Mouse (Mus musculus) ES-Bruce4 (cell line): ENCODE measurements at regions not wholly inside any gene's neighbourhood (a gene's known extent, or its start where the extent isn't known, plus 50 kb on each side); places are given as distances from the start of the nearest gene placed in this dataset.

Experiments used
- H3K27ac ChIP-seq: 2 replicates; pipeline ENCODE4 v1.5.1; 2012; ENCODE audit warnings: low read length, inconsistent platforms; ENCODE audit not compliant: insufficient read depth
- H3K27me3 ChIP-seq: 2 replicates; pipeline ENCODE4 v1.6.1; 2012; ENCODE audit warnings: mild to moderate bottlenecking, low read length, inconsistent platforms; ENCODE audit not compliant: control insufficient read depth, poor library complexity, insufficient read depth, severe bottlenecking
- H3K36me3 ChIP-seq: 2 replicates; pipeline ENCODE4 v1.6.1; 2012; ENCODE audit warnings: inconsistent platforms, mild to moderate bottlenecking, low read length, moderate library complexity; ENCODE audit not compliant: control insufficient read depth, poor library complexity, insufficient read depth, severe bottlenecking
- H3K4me1 ChIP-seq: one replicate; pipeline ENCODE4 v1.8.1; 2011; ENCODE audit warnings: low read length; ENCODE audit not compliant: control insufficient read depth, insufficient read depth
- H3K4me3 ChIP-seq: 2 replicates; pipeline ENCODE4 v1.5.1; 2011; ENCODE audit warnings: low read depth, mild to moderate bottlenecking, low read length
- H3K9ac ChIP-seq: 2 replicates; pipeline ENCODE4 v1.6.1; 2012; ENCODE audit warnings: low read depth, mild to moderate bottlenecking, inconsistent platforms; ENCODE audit not compliant: poor library complexity, severe bottlenecking
- H3K9me3 ChIP-seq: replicated peaks from 2 replicates; pipeline ENCODE4 v1.6.1; 2012; ENCODE audit warnings: mild to moderate bottlenecking, low read length, inconsistent platforms; ENCODE audit not compliant: control insufficient read depth, poor library complexity, insufficient read depth, severe bottlenecking
- CTCF ChIP-seq: IDR thresholded peaks from one replicate; pipeline ENCODE4 v1.8.1; 2011; ENCODE audit warnings: low read depth, low read length
- EP300 ChIP-seq: IDR thresholded peaks from 2 replicates; pipeline ENCODE4 v1.6.1; 2011; ENCODE audit warnings: low read depth, low read length; ENCODE audit not compliant: insufficient read depth
- POLR2A ChIP-seq: IDR thresholded peaks from one replicate; pipeline ENCODE4 v1.8.1; 2011; ENCODE audit warnings: low read length; ENCODE audit not compliant: insufficient read depth

DNA sequence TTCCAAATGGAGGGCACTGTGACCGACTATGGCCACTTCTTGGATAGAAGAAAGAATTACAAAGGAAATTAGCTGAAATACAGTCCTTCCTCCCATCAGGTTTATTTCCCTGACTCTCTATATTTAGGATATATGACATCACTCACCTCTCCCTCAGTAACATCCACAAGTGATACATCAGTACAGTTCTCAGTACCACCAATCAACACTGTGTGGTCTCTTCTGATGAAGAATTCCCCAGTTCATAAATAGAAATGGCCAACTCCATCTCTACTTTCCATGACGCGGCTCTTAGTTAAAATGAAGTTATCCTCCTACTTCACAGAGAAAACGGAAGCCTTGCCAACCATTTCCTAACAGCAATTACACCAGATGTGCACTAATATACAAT is 208.3 kb upstream of the Dio2 start:
- no peak overlapping the region for H3K9ac ChIP-seq
- TF ChIP-seq CTCF, result no peak
- no peak for TF ChIP-seq POLR2A
- TF ChIP-seq EP300, result no peak
- H3K4me1 ChIP-seq, result no peaks in the 10 kb centered on the region
- no peaks in the 10 kb centered on the region for H3K36me3 ChIP-seq
- no peaks in the 10 kb centered on the region for H3K27me3 ChIP-seq
- no peak overlapping the region for H3K27ac ChIP-seq
- no peak overlapping the region for H3K4me3 ChIP-seq
- H3K9me3 ChIP-seq, result no peaks in the 10 kb centered on the region

GRCm38 (mm10) chr12:90945743-90946527 is 207.7 kb upstream of the Dio2 start:
- H3K4me1 ChIP-seq, result no peaks in the 10 kb centered on the region
- TF ChIP-seq EP300 (no peak), POLR2A (no peak), CTCF (no peak)
- H3K4me3 ChIP-seq, result no peak overlapping the region
- H3K27ac ChIP-seq, result no peak overlapping the region
- no peaks in the 10 kb centered on the region for H3K27me3 ChIP-seq
- no peaks in the 10 kb centered on the region for H3K36me3 ChIP-seq
- no peak overlapping the region for H3K9ac ChIP-seq
- no peaks in the 10 kb centered on the region for H3K9me3 ChIP-seq

GRCm38 (mm10) chr12:90932684-90933083 is 194.4 kb upstream of the Dio2 start:
- no peak overlapping the region for H3K9ac ChIP-seq
- H3K4me1 ChIP-seq, result no peaks in the 10 kb centered on the region
- H3K27ac ChIP-seq, result no peak overlapping the region
- no peaks in the 10 kb centered on the region for H3K36me3 ChIP-seq
- H3K9me3 ChIP-seq, result no peaks in the 10 kb centered on the region
- TF ChIP-seq EP300, result no peak
- no peak for TF ChIP-seq POLR2A
- H3K4me3 ChIP-seq, result no peak overlapping the region
- H3K27me3 ChIP-seq, result no peaks in the 10 kb centered on the region

DNA sequence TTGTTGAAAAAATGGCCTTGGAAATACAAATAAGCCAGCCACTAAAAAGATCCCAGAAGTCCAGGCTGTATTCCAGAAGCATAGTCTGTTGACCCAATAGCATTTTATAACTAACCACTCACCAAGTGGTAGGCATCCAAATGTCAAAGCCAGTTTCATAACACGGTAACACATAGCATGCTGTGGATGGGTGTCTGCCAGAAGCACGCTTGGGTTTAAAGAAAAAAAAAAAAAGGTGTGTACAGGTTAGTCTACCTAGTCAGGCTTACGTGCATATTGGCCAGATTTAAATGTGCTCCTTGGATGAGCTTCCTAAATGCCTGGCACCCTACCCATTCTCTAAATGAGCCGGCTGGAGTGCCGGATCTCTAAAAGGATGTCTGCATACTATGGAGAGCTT is 194.0 kb upstream of the Dio2 start:
- Histone ChIP-seq H3K9me3 (no peaks in the 10 kb centered on the region), H3K4me1 (no peaks in the 10 kb centered on the region), H3K36me3 (no peaks in the 10 kb centered on the region), H3K9ac (no peak overlapping the region), H3K4me3 (no peak overlapping the region), H3K27me3 (no peaks in the 10 kb centered on the region), H3K27ac (no peak overlapping the region)
- TF ChIP-seq EP300, result no peak
- TF ChIP-seq POLR2A, result no peak
- TF ChIP-seq CTCF, result no peak

DNA sequence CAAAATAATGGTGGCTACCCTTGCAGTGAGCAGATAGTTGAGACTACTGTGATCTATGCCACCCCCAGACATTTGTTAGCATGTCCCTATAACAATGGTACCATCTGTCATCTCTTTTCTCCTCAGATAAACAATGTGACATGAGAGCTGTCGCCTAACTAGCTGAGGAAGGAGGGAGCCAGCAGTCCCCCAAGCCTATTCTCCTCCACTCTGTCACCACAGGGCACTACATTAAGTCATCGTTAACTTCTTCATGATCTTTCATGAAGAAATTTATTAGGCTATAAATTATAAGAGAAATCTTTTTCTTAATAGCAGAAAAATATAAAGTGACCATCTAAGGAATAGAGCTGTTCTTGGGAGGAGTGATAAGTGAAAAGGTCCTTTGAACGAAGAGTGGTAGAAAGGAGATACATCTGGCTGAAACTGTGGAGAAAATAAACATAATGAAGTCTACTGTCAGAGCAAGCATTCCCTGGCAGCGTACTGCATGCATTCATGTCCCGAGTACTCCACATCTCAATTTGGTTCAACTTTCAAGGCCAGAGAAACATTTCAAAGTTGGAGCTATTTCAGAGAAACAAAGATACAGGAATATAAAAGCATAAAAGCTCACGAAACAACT is 192.0 kb upstream of the Dio2 start:
- Histone ChIP-seq H3K4me1 (no peaks in the 10 kb centered on the region), H3K9ac (no peak overlapping the region), H3K27me3 (no peaks in the 10 kb centered on the region), H3K4me3 (no peak overlapping the region), H3K36me3 (no peaks in the 10 kb centered on the region), H3K9me3 (no peaks in the 10 kb centered on the region), H3K27ac (no peak overlapping the region)
- TF ChIP-seq CTCF (no peak), EP300 (no peak), POLR2A (no peak)

DNA sequence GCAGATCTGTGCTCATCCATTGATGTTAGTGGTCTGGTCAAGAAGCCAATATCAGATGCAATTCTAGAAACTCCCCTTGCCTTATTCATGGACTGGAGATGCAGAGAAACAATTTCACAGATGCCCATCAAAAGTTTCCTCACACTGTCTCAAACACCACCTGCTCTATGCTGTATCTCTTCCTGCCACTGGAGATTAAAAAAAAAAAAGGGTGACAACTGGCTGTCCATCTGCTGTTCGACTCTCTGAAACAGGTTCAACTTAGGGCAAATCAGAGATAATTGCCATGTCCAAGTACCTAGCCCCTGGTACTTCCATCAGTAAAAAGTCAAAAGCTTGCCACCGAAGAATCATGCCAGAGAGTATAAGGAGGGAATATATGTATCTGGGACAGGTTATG is 185.4 kb upstream of the Dio2 start:
- TF ChIP-seq POLR2A (no peak), CTCF (no peak), EP300 (no peak)
- no peaks in the 10 kb centered on the region for H3K27me3 ChIP-seq
- no peaks in the 10 kb centered on the region for H3K4me1 ChIP-seq
- H3K36me3 ChIP-seq, result no peaks in the 10 kb centered on the region
- no peak overlapping the region for H3K27ac ChIP-seq
- H3K9me3 ChIP-seq, result no peaks in the 10 kb centered on the region
- H3K4me3 ChIP-seq, result no peak overlapping the region
- no peak overlapping the region for H3K9ac ChIP-seq
